Mouse (Mus musculus) embryonic fibroblast, embryonic 13.5 days (primary cell): Measurements from ENCODE around the gene Kif21b.

ENCODE experiments used
- CTCF ChIP-seq: IDR thresholded peaks from 2 replicates; pipeline ENCODE4 v1.5.1; 2011; ENCODE audit warnings: mild to moderate bottlenecking, control low read depth, low read length, moderate library complexity, borderline replicate concordance; ENCODE audit not compliant: insufficient read depth
- POLR2A ChIP-seq: IDR thresholded peaks from 2 replicates; pipeline ENCODE4 v1.6.1; 2011; ENCODE audit warnings: low read depth, mild to moderate bottlenecking, control low read depth, low read length, moderate library complexity

- TF ChIP-seq CTCF: no peak
- TF ChIP-seq POLR2A: no peak
Observed at GRCm38 (mm10) chr1:136151371-136151770, 20.2 kb downstream of the Kif21b start.
